Mouse (Mus musculus): Measurements from ENCODE around the gene Foxn3.

DNA sequence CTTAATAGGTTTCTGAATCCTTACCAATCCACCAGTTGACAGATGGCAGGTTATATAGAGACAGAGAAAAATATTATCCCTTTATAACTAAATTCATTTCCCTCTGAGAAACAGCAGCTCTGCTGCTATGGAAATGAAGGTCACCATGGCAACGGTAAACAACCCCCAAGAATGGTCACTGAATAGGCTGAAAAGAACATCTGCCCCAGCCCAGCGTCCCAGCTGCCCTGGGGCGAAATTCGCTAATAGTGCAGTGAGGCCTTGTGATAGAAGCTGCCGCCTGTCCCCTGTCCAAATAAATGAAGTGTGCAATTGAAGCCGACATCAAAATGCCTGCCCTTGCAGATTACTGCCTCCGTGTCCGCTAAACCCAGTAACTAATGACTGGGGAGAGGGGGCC, 343.0 kb downstream of the Foxn3 start:
- TF ChIP-seq POLR2A (IDR thresholded peaks at IDR 0.05; ENCODE audit: control insufficient read depth, extremely low read depth, insufficient read depth, low read length, poor library complexity) (no peak), CTCF (IDR thresholded peaks at IDR 0.05; ENCODE audit: borderline replicate concordance, control insufficient read depth, extremely low read depth, insufficient read depth, low read length, poor library complexity) (no peak)

All from thymus, adult 2 months (tissue).